In genomic region chr4:155345608-155345953, GRCm38 (mm10) we compare ENCODE assay signal across 8 mouse cellular contexts. TPM values are rescaled to one million over a fixed set of nuclear protein-coding genes. Genes with fewer than 3 reads are reported as not detected.
DNase-seq lines count a peak whose midpoint lies in the region; ATAC-seq lines count a peak whose summit lies in the region.

No protein-coding gene starts in this region.

- H3K4me3 ChIP-seq in hindbrain, embryonic 13.5 days = peak overlapping the region; percentile 70

- H3K4me1 ChIP-seq in hindbrain, embryonic 13.5 days (replicated peaks) = peaks cover 28% of the 10 kb centered on the region

- DNase-seq in adrenal gland, adult (ENCODE audit: inconsistent age in 2 of 2, low spot score in 1 of 2) = peak; percentile 53 to 79
- DNase-seq in adrenal gland, postnatal 4 days (ENCODE audit: low spot score in 2 of 2) = no peak
- peak; percentile 86 for DNase-seq in cerebellum, adult 9-10 months
- peak; percentile 67 to 71 for DNase-seq in frontal cortex, postnatal 25 days (ENCODE audit: low spot score in 2 of 2)
- DNase-seq in left cerebral cortex, adult 11 months (ENCODE audit: low spot score) = peak; percentile 82
- DNase-seq in lung, postnatal 14 days = peak; percentile 40
- DNase-seq in right cerebral cortex, postnatal 36 days (ENCODE audit: low spot score in 2 of 2) = peak; percentile 83 to 87

- peak overlapping the region; percentile 96 for H3K27ac ChIP-seq in hindbrain, embryonic 13.5 days

- H3K27me3 ChIP-seq in hindbrain, embryonic 13.5 days = peaks cover 3% of the 10 kb centered on the region; the same call in 1 of the 2 replicates

- H3K36me3 ChIP-seq in hindbrain, embryonic 13.5 days = no peaks in the 10 kb centered on the region

- peak overlapping the region; percentile 93 for H3K9ac ChIP-seq in hindbrain, embryonic 13.5 days

- under 1% methylated on average over 16 of the region's 16 CpGs for WGBS in hindbrain, embryonic 13.5 days

- ATAC-seq in hindbrain, embryonic 13.5 days (ENCODE audit: low FRiP score) = peak; percentile 93

- H3K4me2 ChIP-seq in hindbrain, embryonic 13.5 days = peak overlapping the region; percentile 75

- no peaks in the 10 kb centered on the region for H3K9me3 ChIP-seq in hindbrain, embryonic 13.5 days

RNA-seq across cellular contexts. Expression of gene Prkcz, which starts 15.6 kb away (rescaled TPM):
- total RNA-seq in adrenal gland, postnatal 4 days (2021) = 10 to 100 TPM in 1 of 2 experiments, 1 to 10 TPM in 1; 7.8 to 10.3 TPM
- polyA plus RNA-seq in hindbrain, embryonic 13.5 days (2015; fragmentation: Nextera tagmentation; extraction: Ambion mirVana) = 63.3 and 69.2 TPM in 2 replicates

RNA-seq across cellular contexts. Expression of gene Gabrd, which starts 52.3 kb away (rescaled TPM):
- under 1 TPM; 0.20 to 0.25 TPM for total RNA-seq in adrenal gland, postnatal 4 days (2021)
- 0.10 and 0.17 TPM in 2 replicates for polyA plus RNA-seq in hindbrain, embryonic 13.5 days (2015; fragmentation: Nextera tagmentation; extraction: Ambion mirVana)

Comparison
In these comparisons a context has a peak if more than half of its experiments do, and no peak if none do; other contexts are left out.
1. DNase-seq: peak in adrenal gland, adult (2 of 2), cerebellum, adult 9-10 months (single experiment), frontal cortex, postnatal 25 days (2 of 2), left cerebral cortex, adult 11 months (single experiment), lung, postnatal 14 days (single experiment) and right cerebral cortex, postnatal 36 days (2 of 2); none in adrenal gland, postnatal 4 days (0 of 2).